Mouse (Mus musculus) hindbrain, embryonic 16.5 days (tissue): ENCODE results near the gene Tenm4. TPM values are rescaled to one million over a fixed set of nuclear protein-coding genes. Genes with fewer than 3 reads are reported as not detected.

Source experiments
- ATAC-seq: fragments of 200-750 bp; cut with Nextera tagmentation; 2 replicates; pipeline ENCODE4 v1.8.0; 2017; ENCODE audit warnings: moderate TSS enrichment, moderate library complexity
- H3K27ac ChIP-seq: fragments of 300-500 bp; sonication (generic); 2 replicates; pipeline ENCODE4 v1.5.1; 2014; ENCODE audit warnings: low read depth, mild to moderate bottlenecking, control low read depth, low read length, moderate library complexity
- H3K27me3 ChIP-seq: fragments of 300-500 bp; sonication (generic); replicated peaks from 2 replicates; pipeline ENCODE4 v1.6.1; 2014; ENCODE audit warnings: low read length; ENCODE audit not compliant: control insufficient read depth, insufficient read depth
- H3K36me3 ChIP-seq: fragments of 300-500 bp; sonication (generic); 2 replicates; pipeline ENCODE4 v1.6.1; 2014; ENCODE audit warnings: mild to moderate bottlenecking, low read length, moderate library complexity, mixed read lengths; ENCODE audit not compliant: control insufficient read depth, insufficient read depth
- H3K4me1 ChIP-seq: fragments of 300-500 bp; sonication (generic); 2 replicates; pipeline ENCODE4 v1.6.1; 2014; ENCODE audit warnings: low read depth, low read length; ENCODE audit not compliant: control insufficient read depth, insufficient read depth
- H3K4me2 ChIP-seq: fragments of 300-500 bp; sonication (generic); 2 replicates; pipeline ENCODE4 v1.6.1; 2014; ENCODE audit warnings: mild to moderate bottlenecking, low read length, control low read depth, moderate library complexity
- H3K4me3 ChIP-seq: fragments of 300-500 bp; sonication (generic); 2 replicates; pipeline ENCODE4 v1.5.1; 2014; ENCODE audit warnings: mild to moderate bottlenecking, low read length, control low read depth, moderate library complexity
- H3K9ac ChIP-seq: fragments of 300-500 bp; sonication (generic); 2 replicates; pipeline ENCODE4 v1.6.1; 2014; ENCODE audit warnings: low read depth, mild to moderate bottlenecking, control low read depth, low read length, moderate library complexity
- H3K9me3 ChIP-seq: fragments of 300-500 bp; sonication (generic); 2 replicates; pipeline ENCODE4 v1.6.1; 2014; ENCODE audit warnings: mild to moderate bottlenecking, low read length, moderate library complexity; ENCODE audit not compliant: control insufficient read depth
- WGBS: fragments of 180-500 bp; shearing (Covaris S2); extraction: QIAGEN DNeasy Blood & Tissue Kit; methylation state at CpG from one replicate; pipeline ENCODE4 v1.1.7; 2014; 5-methylcytosine and 5-hydroxymethylcytosine counted together
- polyA plus RNA-seq: library from polyadenylated mRNA; unstranded; fragments of >200 nt; fragmentation: Nextera tagmentation; extraction: Ambion mirVana; gene quantifications from 2 replicates; pipeline ENCODE4 v1.2.1, GENCODE M21; 2015

Gene Tenm4
- polyA plus RNA-seq, 1 experiment from 2014 or later = 32.4 TPM

DNA sequence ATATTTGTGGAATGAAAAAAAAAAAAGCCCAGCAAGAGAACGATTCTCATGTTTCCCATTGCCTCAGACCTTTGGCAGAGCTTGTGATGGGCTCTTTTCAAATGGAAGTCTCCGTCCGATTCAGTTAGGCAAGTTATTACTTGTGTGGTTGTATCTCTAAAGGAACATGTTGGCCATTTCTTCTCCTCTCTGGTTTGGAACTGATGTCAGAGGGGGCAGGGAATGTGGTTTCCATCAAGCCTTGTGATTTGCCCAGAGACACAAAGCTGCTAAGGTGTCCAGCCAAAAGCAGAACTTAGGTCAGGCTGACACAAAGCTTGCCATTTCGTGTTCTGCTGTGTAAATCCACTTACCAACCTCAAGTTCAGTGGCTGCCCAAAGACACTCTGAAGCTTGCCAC is 10.7 kb downstream of the Tenm4 start:
- Histone ChIP-seq H3K4me3 (no peak overlapping the region), H3K9ac (no peak overlapping the region), H3K27me3 (no peaks in the 10 kb centered on the region), H3K4me2 (no peak overlapping the region), H3K36me3 (no peaks in the 10 kb centered on the region), H3K27ac (no peak overlapping the region), H3K9me3 (no peaks in the 10 kb centered on the region), H3K4me1 (no peaks in the 10 kb centered on the region)
- no peak for ATAC-seq
- WGBS = 81% methylated on average over 4 of the region's 4 CpGs

GRCm38 (mm10) chr7:96183195-96183594 is 12.1 kb downstream of the Tenm4 start:
- ATAC-seq = no peak
- H3K4me1 ChIP-seq = no peaks in the 10 kb centered on the region
- no peak overlapping the region for H3K4me3 ChIP-seq
- WGBS = 80% methylated on average over 1 of the region's 1 CpGs
- no peak overlapping the region for H3K4me2 ChIP-seq
- no peak overlapping the region for H3K9ac ChIP-seq
- H3K9me3 ChIP-seq = no peaks in the 10 kb centered on the region
- no peak overlapping the region for H3K27ac ChIP-seq
- no peaks in the 10 kb centered on the region for H3K27me3 ChIP-seq
- H3K36me3 ChIP-seq = no peaks in the 10 kb centered on the region

- no peak overlapping the region for H3K9ac ChIP-seq
- H3K27ac ChIP-seq = no peak overlapping the region
- no peak overlapping the region for H3K4me2 ChIP-seq
- no peaks in the 10 kb centered on the region for H3K36me3 ChIP-seq
- H3K9me3 ChIP-seq = no peaks in the 10 kb centered on the region
- 65% methylated on average over 9 of the region's 9 CpGs for WGBS
- H3K4me3 ChIP-seq = no peak overlapping the region
- no peaks in the 10 kb centered on the region for H3K4me1 ChIP-seq
- ATAC-seq = no peak
- H3K27me3 ChIP-seq = no peaks in the 10 kb centered on the region
These were observed 14.4 kb downstream of the Tenm4 start for GRCm38 (mm10) chr7:96185411-96185810.

GRCm38 (mm10) chr7:96203812-96204560 is 32.9 kb downstream of the Tenm4 start:
- Histone ChIP-seq H3K4me2 (no peak overlapping the region), H3K9ac (no peak overlapping the region), H3K4me1 (no peaks in the 10 kb centered on the region; the same call in 1 of the 2 replicates), H3K27me3 (no peaks in the 10 kb centered on the region; the same call in 1 of the 2 replicates), H3K4me3 (no peak overlapping the region), H3K27ac (no peak overlapping the region), H3K9me3 (no peaks in the 10 kb centered on the region), H3K36me3 (no peaks in the 10 kb centered on the region)
- WGBS = 80% methylated on average over 10 of the region's 10 CpGs
- no peak for ATAC-seq

DNA sequence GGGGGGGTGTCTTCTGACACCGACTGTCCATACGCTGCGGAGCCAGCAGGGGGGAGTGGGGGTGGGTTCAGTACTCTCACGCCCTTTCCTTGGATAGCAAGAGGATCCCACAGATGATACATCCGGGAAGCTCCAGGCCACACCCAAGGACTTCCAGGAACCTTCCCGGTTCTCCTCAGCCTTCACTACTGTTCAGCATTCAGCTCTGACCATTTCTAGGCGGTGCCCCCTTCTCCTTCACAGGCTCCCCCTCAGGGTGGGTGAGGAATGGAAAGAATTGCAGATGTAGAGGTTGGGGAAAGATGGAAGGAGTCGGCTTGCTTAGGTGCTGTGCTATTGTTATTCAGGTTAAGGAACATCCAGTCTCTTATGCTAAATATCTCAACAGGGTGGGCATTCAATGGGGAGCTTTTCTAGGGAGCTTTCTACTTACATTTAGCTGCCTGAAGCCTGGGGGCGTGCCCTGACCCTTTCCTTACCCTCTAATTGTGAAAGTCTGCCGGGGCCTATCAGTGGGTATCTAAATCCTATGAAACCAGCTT is 33.8 kb downstream of the Tenm4 start:
- Histone ChIP-seq H3K27me3 (no peaks in the 10 kb centered on the region; the same call in 1 of the 2 replicates), H3K4me1 (no peaks in the 10 kb centered on the region; the same call in 1 of the 2 replicates), H3K9ac (no peak overlapping the region), H3K9me3 (no peaks in the 10 kb centered on the region), H3K4me3 (no peak overlapping the region), H3K27ac (no peak overlapping the region), H3K4me2 (no peak overlapping the region), H3K36me3 (no peaks in the 10 kb centered on the region)
- no peak for ATAC-seq
- WGBS = 18% methylated on average over 10 of the region's 10 CpGs

- no peak for ATAC-seq
- Histone ChIP-seq H3K27ac (no peak overlapping the region), H3K9me3 (no peaks in the 10 kb centered on the region), H3K9ac (no peak overlapping the region), H3K4me2 (no peak overlapping the region), H3K36me3 (no peaks in the 10 kb centered on the region), H3K27me3 (no peaks in the 10 kb centered on the region; the same call in 1 of the 2 replicates), H3K4me1 (peaks cover 4% of the 10 kb centered on the region; the same call in 1 of the 2 replicates), H3K4me3 (no peak overlapping the region)
- WGBS = 78% methylated on average over 3 of the region's 3 CpGs
These were observed 36.0 kb downstream of the Tenm4 start for GRCm38 (mm10) chr7:96207071-96207470.

DNA sequence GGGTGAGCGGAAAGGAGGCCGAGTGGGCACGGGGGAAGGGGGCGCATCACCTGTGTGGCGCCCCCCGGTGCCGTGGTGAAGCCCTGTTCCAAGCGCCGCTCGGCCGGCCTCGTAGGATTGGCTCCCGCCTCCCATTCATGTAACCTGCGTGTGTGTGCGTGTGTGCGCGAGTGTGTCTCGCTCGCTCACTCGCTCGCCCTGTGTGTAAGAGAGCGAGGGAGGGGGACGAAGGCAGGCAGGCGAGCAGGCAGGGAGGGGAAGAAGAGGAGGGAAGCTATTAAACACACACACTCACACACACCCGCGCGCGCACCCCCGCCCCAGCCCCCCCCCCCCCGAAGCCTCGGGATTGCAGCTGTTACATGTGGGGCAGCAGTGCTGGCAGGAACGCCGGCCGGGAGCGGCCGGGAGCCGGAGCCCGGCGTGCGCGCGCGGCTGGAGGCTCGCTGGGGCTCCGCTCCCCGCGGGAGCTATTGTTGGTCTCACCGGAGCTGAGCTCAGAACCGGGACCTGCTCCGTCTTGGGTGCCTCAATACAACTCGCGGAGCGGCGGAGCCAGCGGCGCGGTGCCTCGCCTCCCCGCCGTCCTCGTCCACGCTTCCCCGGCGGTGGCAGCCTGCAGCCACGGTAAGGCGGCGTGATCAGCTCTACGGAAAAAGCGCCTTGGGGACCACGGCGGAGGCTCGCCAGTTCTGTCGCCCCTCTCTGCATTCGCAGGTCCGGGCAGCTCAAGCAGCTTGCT is 38.9 kb downstream of the Tenm4 start:
- Histone ChIP-seq H3K9me3 (no peaks in the 10 kb centered on the region), H3K27me3 (no peaks in the 10 kb centered on the region; the same call in 1 of the 2 replicates), H3K4me1 (peaks cover 12% of the 10 kb centered on the region)

DNA sequence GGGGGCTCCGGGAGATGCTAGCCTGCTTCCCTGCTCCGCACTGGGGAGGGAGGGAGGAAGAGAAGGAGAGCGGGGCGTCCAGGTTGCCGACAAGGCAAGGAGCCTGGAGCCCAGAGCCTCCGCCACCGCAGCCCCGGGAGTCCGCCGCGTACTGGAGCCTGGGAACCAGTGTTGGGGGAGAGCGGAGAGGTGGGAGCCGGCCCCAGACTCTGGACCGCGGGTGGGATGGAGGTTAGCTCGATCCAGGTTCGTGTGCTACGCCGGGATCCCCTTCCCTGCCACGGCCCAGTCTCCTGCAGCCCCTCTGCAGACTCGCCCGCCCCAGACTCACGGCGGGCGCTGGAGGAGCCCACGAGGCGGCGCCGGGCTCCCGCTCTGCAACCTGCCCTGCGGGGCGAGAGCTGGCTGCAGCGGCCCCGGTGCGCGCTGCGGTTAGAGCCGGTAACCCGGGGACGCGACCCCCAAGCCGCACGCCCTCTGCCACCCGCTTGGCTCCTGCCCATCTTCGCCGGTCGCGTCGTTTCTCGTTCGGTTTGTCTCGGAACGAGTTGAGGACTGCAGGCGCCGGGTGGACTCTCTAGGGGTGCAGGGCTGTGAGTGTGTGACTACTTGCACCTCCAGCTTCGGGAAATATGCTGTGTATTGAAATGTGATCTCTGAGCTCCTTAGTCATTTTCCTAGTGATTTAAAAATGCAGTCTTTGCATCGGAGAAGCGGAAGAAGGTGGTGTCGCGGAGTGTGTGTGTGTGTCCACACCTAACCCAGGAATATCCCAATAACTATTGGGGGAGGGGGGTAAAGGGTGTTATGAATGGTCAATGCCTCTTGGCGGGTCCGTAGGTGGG is 39.7 kb downstream of the Tenm4 start:
- peak; percentile 75 for ATAC-seq
- Histone ChIP-seq H3K27me3 (no peaks in the 10 kb centered on the region; the same call in 1 of the 2 replicates), H3K9me3 (no peaks in the 10 kb centered on the region), H3K9ac (peak overlapping the region; percentile 95), H3K4me2 (peak overlapping the region; percentile 97), H3K4me1 (peaks cover 12% of the 10 kb centered on the region), H3K27ac (peak overlapping the region; percentile 94), H3K4me3 (peak overlapping the region; percentile 75), H3K36me3 (no peaks in the 10 kb centered on the region)
- WGBS = under 1% methylated on average over 44 of the region's 62 CpGs

More for the DNA sequence above, 38.9 kb downstream of the Tenm4 start:
- H3K4me3 ChIP-seq = peak overlapping the region; percentile 75
- peak overlapping the region; percentile 94 for H3K27ac ChIP-seq
- H3K9ac ChIP-seq = peak overlapping the region; percentile 95
- under 1% methylated on average over 54 of the region's 75 CpGs for WGBS
- H3K36me3 ChIP-seq = no peaks in the 10 kb centered on the region
- peak overlapping the region; percentile 97 for H3K4me2 ChIP-seq
- ATAC-seq = peak; percentile 74
